20 mouse cellular contexts compared by ENCODE assay signal in genomic region chr14:24972357-24972756, GRCm38 (mm10).
A peak's percentile ranks its signal among the peaks of the same experiment; 100 is the strongest.
DNase-seq lines count a peak whose midpoint lies in the region; ATAC-seq and TF ChIP-seq lines count a peak whose summit lies in the region.
"Had no signal": no experiment of that assay in that cellular context is flagged by ENCODE, and none has a peak within 500 bp of the region (broad histone marks: within the 10 kb centered on the region; RNA-seq: fewer than 3 reads in every experiment).

No protein-coding gene starts in this region.

- H3K4me3 ChIP-seq in cerebellum, adult 2 months (replicated peaks; ENCODE audit: insufficient read depth, low read depth, low read length): no peak overlapping the region
- no peak overlapping the region for H3K4me3 ChIP-seq in forebrain, embryonic 15.5 days
- H3K4me3 ChIP-seq in forebrain, embryonic 11.5 days (ENCODE audit: low read depth, low read length): no peak overlapping the region
- no peak overlapping the region for H3K4me3 ChIP-seq in forebrain, postnatal 0 days (ENCODE audit: low read depth, low read length)
- H3K4me3 ChIP-seq in forebrain, embryonic 10.5 days: no peak overlapping the region
- no peak overlapping the region for H3K4me3 ChIP-seq in neural tube, embryonic 13.5 days
- H3K4me3 ChIP-seq in neural tube, embryonic 15.5 days (replicated peaks): no peak overlapping the region
- H3K4me3 ChIP-seq: embryonic facial prominence, embryonic 13.5 days; embryonic facial prominence, embryonic 15.5 days; erythroblast, embryonic 14.5 days had no signal

- no peak for TF ChIP-seq CTCF in cerebellum, adult 2 months (IDR thresholded peaks at IDR 0.05; ENCODE audit: borderline replicate concordance, insufficient read depth, low read depth, low read length)
- TF ChIP-seq CTCF in forebrain, postnatal 0 days (IDR thresholded peaks at IDR 0.05; ENCODE audit: low read depth): no peak

- no peak for TF ChIP-seq POLR2A in cerebellum, adult 2 months (IDR thresholded peaks at IDR 0.05; ENCODE audit: borderline replicate concordance, insufficient read depth, low read length)

- no peaks in the 10 kb centered on the region for H3K36me3 ChIP-seq in forebrain, embryonic 15.5 days
- H3K36me3 ChIP-seq in forebrain, embryonic 11.5 days (ENCODE audit: control insufficient read depth, insufficient read depth, low read length): no peaks in the 10 kb centered on the region
- no peaks in the 10 kb centered on the region for H3K36me3 ChIP-seq in forebrain, postnatal 0 days (ENCODE audit: insufficient read depth)
- H3K36me3 ChIP-seq in forebrain, embryonic 10.5 days (replicated peaks): no peaks in the 10 kb centered on the region
- no peaks in the 10 kb centered on the region for H3K36me3 ChIP-seq in neural tube, embryonic 13.5 days
- H3K36me3 ChIP-seq in neural tube, embryonic 15.5 days: no peaks in the 10 kb centered on the region
- H3K36me3 ChIP-seq: embryonic facial prominence, embryonic 13.5 days; embryonic facial prominence, embryonic 15.5 days; G1E had no signal

- H3K9me3 ChIP-seq in forebrain, embryonic 15.5 days: no peaks in the 10 kb centered on the region
- no peaks in the 10 kb centered on the region for H3K9me3 ChIP-seq in forebrain, embryonic 11.5 days (ENCODE audit: control insufficient read depth, low read length)
- no peaks in the 10 kb centered on the region for H3K9me3 ChIP-seq in forebrain, postnatal 0 days (ENCODE audit: low read length)
- H3K9me3 ChIP-seq in forebrain, embryonic 10.5 days: no peaks in the 10 kb centered on the region
- H3K9me3 ChIP-seq in neural tube, embryonic 13.5 days: no peaks in the 10 kb centered on the region
- no peaks in the 10 kb centered on the region for H3K9me3 ChIP-seq in neural tube, embryonic 15.5 days (replicated peaks)
- H3K9me3 ChIP-seq: embryonic facial prominence, embryonic 13.5 days; embryonic facial prominence, embryonic 15.5 days had no signal

- no peak for DNase-seq in cerebellum, adult 2 months
- DNase-seq in cerebellum, adult 9-10 months: no peak
- no peak for DNase-seq in forebrain, embryonic 11.5 days (ENCODE audit: low spot score)
- DNase-seq in forebrain, postnatal 0 days: no peak
- no peak for DNase-seq in forebrain, embryonic 10.5 days (ENCODE audit: extremely low spot score, low spot score)
- DNase-seq: adrenal gland, adult 8-10 months; adrenal gland, postnatal 14 days; adrenal gland, postnatal 36 days; B cell, adult 2 months; embryo, embryonic 11 days had no signal

- 81% methylated on average over 7 of the region's 7 CpGs for WGBS in cerebellum, adult 2 months
- 74% methylated on average over 7 of the region's 7 CpGs for WGBS in forebrain, embryonic 15.5 days
- WGBS in forebrain, embryonic 11.5 days: 94% methylated on average over 7 of the region's 7 CpGs
- 68% methylated on average over 7 of the region's 7 CpGs for WGBS in forebrain, postnatal 0 days
- WGBS in forebrain, embryonic 10.5 days: 95% methylated on average over 7 of the region's 7 CpGs
- WGBS in neural tube, embryonic 13.5 days: 74% methylated on average over 7 of the region's 7 CpGs
- 65% methylated on average over 7 of the region's 7 CpGs for WGBS in neural tube, embryonic 15.5 days

- H3K4me1 ChIP-seq in cerebellum, adult 2 months (ENCODE audit: control insufficient read depth, insufficient read depth, low read length): peaks cover 41% of the 10 kb centered on the region
- peaks cover 20% of the 10 kb centered on the region for H3K4me1 ChIP-seq in forebrain, embryonic 15.5 days
- H3K4me1 ChIP-seq in forebrain, embryonic 11.5 days (replicated peaks; ENCODE audit: control insufficient read depth, insufficient read depth, low read length): no peaks in the 10 kb centered on the region
- no peaks in the 10 kb centered on the region; the same call in 1 of the 2 replicates for H3K4me1 ChIP-seq in forebrain, postnatal 0 days (ENCODE audit: insufficient read depth)
- H3K4me1 ChIP-seq in forebrain, embryonic 10.5 days: peaks cover 10% of the 10 kb centered on the region; the same call in 1 of the 2 replicates
- peaks cover 25% of the 10 kb centered on the region for H3K4me1 ChIP-seq in neural tube, embryonic 13.5 days (replicated peaks)
- H3K4me1 ChIP-seq in neural tube, embryonic 15.5 days: peaks cover 9% of the 10 kb centered on the region
- H3K4me1 ChIP-seq: embryonic facial prominence, embryonic 15.5 days had no signal

- H3K9ac ChIP-seq in forebrain, embryonic 15.5 days (replicated peaks): no peak overlapping the region
- no peak overlapping the region for H3K9ac ChIP-seq in forebrain, embryonic 11.5 days (ENCODE audit: low read length)
- no peak overlapping the region for H3K9ac ChIP-seq in forebrain, postnatal 0 days
- H3K9ac ChIP-seq in neural tube, embryonic 13.5 days: no peak overlapping the region
- H3K9ac ChIP-seq in neural tube, embryonic 15.5 days (replicated peaks): no peak overlapping the region
- H3K9ac ChIP-seq: embryonic facial prominence, embryonic 13.5 days; embryonic facial prominence, embryonic 15.5 days had no signal

- H3K4me2 ChIP-seq in forebrain, embryonic 15.5 days (replicated peaks): no peak overlapping the region
- no peak overlapping the region for H3K4me2 ChIP-seq in forebrain, embryonic 11.5 days (ENCODE audit: low read depth, low read length, severe bottlenecking)
- no peak overlapping the region for H3K4me2 ChIP-seq in forebrain, postnatal 0 days (ENCODE audit: low read depth)
- no peak overlapping the region for H3K4me2 ChIP-seq in neural tube, embryonic 13.5 days
- no peak overlapping the region for H3K4me2 ChIP-seq in neural tube, embryonic 15.5 days
- H3K4me2 ChIP-seq: embryonic facial prominence, embryonic 13.5 days; embryonic facial prominence, embryonic 15.5 days had no signal

- peak overlapping the region; percentile 34; the same call in 1 of the 2 replicates for H3K27ac ChIP-seq in cerebellum, adult 2 months (ENCODE audit: insufficient read depth, low read length)
- no peak overlapping the region; the same call in 1 of the 2 replicates for H3K27ac ChIP-seq in forebrain, embryonic 15.5 days (replicated peaks)
- no peak overlapping the region for H3K27ac ChIP-seq in forebrain, embryonic 11.5 days (ENCODE audit: low read depth, low read length)
- H3K27ac ChIP-seq in forebrain, postnatal 0 days (ENCODE audit: low read depth, low read length): no peak overlapping the region
- H3K27ac ChIP-seq in forebrain, embryonic 10.5 days: no peak overlapping the region
- H3K27ac ChIP-seq in neural tube, embryonic 13.5 days (replicated peaks): no peak overlapping the region
- no peak overlapping the region for H3K27ac ChIP-seq in neural tube, embryonic 15.5 days (replicated peaks)
- H3K27ac ChIP-seq: embryonic facial prominence, embryonic 13.5 days; embryonic facial prominence, embryonic 15.5 days had no signal

- no peaks in the 10 kb centered on the region for H3K27me3 ChIP-seq in cerebellum, adult 2 months (ENCODE audit: control insufficient read depth, insufficient read depth, low read length)
- H3K27me3 ChIP-seq in forebrain, embryonic 15.5 days: no peaks in the 10 kb centered on the region
- H3K27me3 ChIP-seq in forebrain, embryonic 11.5 days (ENCODE audit: control insufficient read depth, insufficient read depth, low read length): no peaks in the 10 kb centered on the region
- H3K27me3 ChIP-seq in forebrain, postnatal 0 days (ENCODE audit: insufficient read depth, low read length): no peaks in the 10 kb centered on the region
- no peaks in the 10 kb centered on the region for H3K27me3 ChIP-seq in forebrain, embryonic 10.5 days (ENCODE audit: poor library complexity, severe bottlenecking)
- no peaks in the 10 kb centered on the region for H3K27me3 ChIP-seq in neural tube, embryonic 13.5 days
- no peaks in the 10 kb centered on the region for H3K27me3 ChIP-seq in neural tube, embryonic 15.5 days (replicated peaks)
- H3K27me3 ChIP-seq: embryonic facial prominence, embryonic 13.5 days; embryonic facial prominence, embryonic 15.5 days had no signal

- ATAC-seq in forebrain, embryonic 15.5 days (replicated peaks): 0 out of 2 replicates have a peak, but pooled peaks have one; percentile 29
- ATAC-seq in forebrain, embryonic 11.5 days (replicated peaks; ENCODE audit: low FRiP score): no peak
- peak; percentile 47 for ATAC-seq in forebrain, postnatal 0 days
- ATAC-seq in neural tube, embryonic 13.5 days (ENCODE audit: low read depth): peak; percentile 65; the same call in 1 of the 2 replicates
- no peak for ATAC-seq in neural tube, embryonic 15.5 days (ENCODE audit: low FRiP score)
- ATAC-seq: activated CD4-positive, CD25-positive, alpha-beta regulatory T cell, adult 4 months; CD4-positive, CD25-positive, alpha-beta regulatory T cell, adult 4 months; Patski had no signal

Comparison
In these comparisons a context has a peak if more than half of its experiments do, and no peak if none do; other contexts are left out.
1. ATAC-seq: peak in forebrain, embryonic 15.5 days (single experiment), forebrain, postnatal 0 days (single experiment) and neural tube, embryonic 13.5 days (single experiment); none in forebrain, embryonic 11.5 days (single experiment) and neural tube, embryonic 15.5 days (single experiment).